Mouse (Mus musculus): ENCODE results near the gene Pygo2.

Gene Pygo2

DNA sequence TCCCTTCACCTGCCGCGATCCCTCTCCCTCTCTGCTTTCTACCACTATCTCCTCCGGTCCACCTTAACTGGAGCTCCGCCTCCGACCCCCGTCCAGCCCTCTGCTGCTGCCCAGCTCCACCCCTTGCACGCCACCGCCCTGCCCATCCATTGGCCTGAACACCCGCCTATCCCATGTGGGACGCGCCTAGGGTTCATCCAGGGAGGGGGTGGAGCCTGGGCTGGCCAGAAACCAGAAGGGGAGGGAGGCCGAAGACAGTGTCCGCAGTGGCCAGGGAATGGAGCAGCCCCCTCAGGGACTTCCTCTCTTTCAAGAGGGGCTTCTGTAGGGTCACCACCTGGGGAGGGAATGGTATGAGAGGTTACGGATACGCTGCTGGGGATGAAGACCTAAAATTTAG lies 36.4 kb upstream of the Pygo2 start:
- DNase-seq, result peak; percentile 98

DNA sequence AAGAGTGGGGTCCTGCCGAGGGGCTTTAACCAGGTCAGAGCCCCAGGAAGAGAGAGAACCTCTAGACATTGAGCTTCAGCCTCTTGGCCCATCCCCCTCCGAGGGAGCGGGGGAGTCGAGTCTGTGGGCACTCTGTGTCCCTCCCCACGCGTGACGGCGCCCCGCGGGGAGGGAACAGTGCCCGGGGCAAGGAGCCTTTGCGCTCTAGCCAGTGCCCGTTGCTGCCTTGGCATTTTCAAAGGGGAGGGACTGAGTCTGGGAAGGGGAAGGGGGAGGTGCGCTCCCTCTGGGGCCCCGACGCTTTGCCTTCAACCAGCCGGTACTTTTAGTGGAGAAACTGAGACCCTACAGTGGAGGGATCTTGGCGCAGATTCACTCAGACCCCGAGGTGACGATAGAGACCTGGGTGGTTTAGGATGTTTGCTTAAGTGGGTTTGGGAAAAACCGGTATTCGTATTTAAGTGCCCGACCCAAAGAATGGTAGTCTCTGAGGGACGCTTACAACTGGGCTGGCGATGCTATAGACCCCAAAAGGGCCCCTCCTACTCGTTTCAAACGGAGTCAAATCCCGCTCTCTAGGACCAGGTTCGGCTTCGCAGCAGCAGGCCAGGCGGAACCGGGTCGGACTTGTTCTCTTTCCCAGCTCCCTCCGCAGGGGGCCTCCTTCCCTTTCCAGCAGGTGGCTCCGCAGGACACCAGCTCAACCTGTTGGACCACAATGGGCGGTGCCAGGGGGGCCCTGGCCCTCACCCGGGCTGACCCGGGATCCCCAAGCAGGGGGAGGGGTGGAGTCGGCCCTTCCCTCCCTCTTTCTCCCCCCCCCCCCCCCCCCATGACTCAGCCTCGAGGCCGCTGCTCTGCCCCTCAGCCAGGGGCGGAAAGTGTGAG lies 35.8 kb upstream of the Pygo2 start, which contains the start of gene Zbtb7b:
Gene Zbtb7b (minus strand): TSS at position 771 of the 888 bp plus-strand sequence.
- DNase-seq, result peak; percentile 77

DNA sequence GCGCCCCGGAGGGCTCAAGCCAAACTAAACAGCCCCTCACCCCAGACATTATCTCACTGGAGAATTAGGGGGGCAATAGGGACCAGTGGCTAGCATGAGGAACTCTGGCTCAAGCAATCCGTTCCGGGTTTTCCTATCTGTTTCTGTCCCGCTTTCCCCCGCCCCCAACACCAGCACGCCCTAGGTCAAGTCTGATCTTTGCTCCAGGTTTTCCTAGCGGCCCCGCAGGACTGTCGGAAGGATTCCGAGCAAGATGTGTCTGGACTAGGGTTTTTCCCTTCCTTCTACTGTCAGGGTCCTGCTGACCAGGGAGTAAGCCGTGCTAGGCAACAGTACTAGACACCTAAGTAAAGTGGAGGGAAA lies 35.1 kb upstream of the Pygo2 start:
- DNase-seq, result peak; percentile 84

DNA sequence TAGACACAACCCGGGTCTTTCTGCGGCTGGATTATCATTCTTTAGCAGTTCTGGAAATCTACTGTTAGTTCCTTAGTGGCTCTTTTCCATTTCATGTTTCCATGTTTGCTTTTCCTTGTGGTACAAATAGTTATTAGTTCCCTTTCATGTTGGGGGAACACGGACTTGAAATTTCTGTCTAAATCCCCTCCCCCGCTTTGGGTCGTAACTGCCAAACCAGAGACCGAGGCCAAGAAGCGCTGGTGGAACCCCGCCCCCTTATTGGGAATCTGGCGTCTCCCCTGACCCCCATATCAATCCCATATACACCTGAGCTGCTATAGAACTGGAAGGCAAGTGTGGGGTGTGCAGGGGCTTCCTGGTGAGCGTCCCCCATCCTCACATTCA lies 34.6 kb upstream of the Pygo2 start:
- no peak for DNase-seq

DNA sequence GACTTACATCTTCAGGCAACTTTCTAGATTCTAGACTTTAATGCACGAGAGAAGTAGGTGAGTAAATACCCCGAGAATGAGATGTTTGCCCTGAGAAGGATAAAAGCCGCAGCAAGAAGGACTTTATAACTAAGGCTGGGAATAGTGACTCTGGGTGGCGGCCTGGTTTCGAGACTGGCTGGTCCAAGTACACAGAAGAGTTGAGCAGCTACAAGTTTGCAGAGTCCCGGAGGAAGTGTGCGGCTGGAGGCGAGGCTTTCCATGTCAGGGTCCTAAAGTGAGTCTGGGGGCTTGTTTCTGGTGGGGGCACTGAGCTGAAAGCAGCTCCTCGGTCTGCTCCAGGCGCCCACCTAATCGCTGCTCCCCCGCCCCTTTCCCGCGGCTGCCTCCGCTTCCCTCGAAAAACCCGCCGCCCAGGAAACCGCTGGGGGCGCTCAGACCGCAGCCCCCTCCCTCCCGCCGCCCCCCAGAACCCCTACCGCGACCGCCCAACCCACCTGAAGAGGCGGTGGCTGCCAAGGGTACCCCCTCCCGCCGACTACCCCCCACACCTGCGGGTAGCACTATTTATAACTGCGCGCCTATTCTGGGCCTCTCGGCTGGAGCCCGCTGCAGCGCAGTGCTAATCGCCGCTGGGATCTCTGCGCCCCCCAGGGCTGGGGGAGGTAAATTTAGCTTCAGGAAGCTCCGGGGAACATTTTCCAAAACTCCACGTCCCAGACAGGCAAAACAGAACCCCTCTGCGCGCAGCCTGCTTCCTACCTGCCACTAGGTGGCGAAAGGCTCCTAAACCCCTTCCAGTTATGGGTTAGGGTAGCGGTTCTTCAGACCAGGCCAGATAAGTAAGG lies 34.0 kb upstream of the Pygo2 start:
- DNase-seq, result peak; percentile 76

DNA sequence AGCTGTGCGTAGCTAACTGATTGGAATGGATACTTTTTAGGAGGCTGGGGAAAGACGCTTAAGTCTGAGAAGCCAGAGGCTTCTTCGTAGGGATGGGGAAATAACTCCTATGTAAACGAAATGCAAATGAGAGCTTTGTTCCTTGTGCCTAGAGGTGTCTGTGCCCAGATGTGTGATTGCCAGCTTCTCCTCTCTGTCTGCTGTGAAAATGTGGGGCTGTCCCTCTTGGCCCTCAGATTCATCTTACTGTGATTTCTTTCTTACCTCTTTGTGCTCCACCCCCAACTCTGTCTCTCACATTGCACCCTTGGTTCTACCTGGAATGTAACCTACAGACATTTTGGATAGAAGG lies 33.4 kb upstream of the Pygo2 start:
- DNase-seq, result no peak

DNA sequence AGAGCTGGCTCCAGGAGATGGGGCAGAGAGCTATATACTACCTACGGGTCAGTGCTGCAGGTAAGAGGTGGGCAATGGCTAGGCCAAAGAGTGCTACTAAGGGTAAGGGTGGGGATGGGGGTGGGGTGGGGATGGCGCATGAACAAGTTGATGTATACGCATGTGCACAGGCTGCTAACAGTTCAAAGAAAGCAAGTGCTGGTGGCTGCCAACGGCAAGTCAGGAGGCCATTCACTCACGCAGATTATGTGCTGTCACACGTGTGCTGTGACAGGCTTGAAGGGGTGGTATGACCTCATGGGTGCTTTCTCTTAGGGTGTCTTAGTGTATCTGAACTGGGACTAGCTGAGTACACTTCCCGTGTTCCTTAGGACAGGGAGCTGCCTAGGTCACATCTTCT lies 28.7 kb upstream of the Pygo2 start:
- DNase-seq, result no peak

DNA sequence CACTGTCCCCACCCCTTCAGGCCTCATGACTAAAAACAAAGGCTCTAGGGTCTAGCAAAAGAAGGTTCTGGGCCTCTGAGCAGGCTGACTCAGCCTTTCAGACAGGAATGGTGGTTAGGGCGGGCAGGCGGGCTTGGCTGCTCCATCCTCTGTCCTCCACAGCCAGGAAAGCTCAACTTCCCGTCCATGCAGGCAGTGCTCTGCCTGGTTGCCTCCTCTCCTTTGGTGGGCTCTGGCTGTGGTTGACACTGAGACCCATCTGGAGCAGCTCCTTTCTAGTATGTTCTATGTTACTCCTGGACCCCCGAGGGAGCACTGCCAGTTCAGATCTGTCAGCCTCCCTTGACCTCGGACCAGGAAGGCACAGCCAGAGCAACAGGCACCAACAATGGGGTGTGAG lies 27.3 kb upstream of the Pygo2 start, which contains the start of gene Lenep:
Gene Lenep (minus strand): TSS at position 101 of the 400 bp plus-strand sequence.
- no peak for DNase-seq

DNA sequence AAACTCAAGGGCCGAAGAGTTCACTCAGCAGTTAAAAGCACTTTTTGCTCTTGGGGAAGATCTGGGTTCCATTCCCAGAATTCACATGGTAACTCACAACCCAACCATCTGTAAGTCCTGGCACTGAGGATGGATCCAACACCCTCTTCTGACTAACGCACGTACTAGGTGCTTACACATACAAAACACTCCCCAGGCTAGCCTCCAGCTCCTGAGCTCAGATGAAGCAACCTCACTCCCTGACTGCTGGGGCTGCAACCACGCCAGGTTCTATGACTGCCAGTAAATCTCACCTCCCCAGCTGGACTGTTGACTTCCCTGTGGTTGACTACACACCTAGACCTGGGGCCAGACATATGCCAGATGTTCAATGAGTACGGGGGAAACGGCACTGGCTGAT lies 23.1 kb upstream of the Pygo2 start:
- DNase-seq, result no peak

DNA sequence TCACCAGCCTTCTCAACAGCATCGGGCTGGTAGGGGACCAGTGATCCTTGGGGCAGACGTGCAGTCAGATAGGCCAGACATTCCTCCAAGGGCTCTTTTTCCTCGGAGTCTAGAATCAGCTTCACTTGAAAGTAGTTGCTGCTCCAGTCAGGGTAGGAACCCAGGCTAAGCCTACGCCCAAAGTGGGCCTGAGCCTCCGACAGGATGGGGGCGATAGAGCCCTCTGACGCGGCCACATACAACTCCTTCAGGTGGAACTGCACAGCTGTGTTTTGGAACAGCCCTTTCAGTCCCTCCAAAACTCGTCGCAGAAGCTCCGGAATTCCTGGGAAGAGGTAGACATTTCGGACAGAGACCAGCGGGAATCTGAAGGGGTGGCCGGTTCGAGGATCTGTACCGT lies 21.6 kb upstream of the Pygo2 start:
- DNase-seq, result no peak

DNA sequence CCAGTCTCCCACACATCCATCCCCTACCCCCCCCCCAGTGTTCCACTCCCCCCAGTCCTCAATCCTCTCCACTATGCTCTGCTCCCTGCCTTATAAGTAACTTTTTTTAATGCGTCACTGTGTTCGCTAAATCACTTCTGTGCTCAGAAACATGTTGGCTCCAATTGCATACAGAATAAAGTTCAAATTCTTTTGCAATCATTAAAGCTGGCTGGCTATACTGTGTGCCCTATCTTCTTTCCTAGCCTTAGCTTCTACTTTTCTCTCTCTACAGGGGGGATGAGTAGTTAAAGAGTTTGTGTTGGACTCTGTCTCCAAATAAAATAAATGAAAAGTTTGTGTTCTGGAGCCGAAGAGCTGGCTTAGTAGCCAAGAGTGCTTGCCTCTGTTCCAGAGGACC lies 20.3 kb upstream of the Pygo2 start:
- DNase-seq, result no peak

DNA sequence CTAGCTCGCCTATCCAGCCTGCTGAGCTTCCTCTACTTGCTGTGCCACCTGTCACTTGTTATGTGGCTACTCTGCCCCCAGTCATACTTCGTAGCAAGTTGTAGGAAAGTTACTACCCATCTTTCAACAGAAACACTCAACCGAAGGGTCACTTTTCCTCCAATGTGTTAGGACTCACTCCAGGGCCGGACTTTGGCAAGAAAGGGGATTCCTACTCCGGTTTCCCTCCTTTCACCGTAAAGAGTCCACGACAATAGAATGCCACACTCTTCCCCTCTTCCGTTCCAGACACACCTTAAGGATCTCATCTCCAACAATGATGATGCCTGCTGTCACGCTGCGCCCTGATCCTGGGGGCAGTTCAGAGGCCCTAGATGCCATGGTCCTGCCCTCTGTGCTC lies 19.1 kb upstream of the Pygo2 start:
- DNase-seq, result no peak

DNA sequence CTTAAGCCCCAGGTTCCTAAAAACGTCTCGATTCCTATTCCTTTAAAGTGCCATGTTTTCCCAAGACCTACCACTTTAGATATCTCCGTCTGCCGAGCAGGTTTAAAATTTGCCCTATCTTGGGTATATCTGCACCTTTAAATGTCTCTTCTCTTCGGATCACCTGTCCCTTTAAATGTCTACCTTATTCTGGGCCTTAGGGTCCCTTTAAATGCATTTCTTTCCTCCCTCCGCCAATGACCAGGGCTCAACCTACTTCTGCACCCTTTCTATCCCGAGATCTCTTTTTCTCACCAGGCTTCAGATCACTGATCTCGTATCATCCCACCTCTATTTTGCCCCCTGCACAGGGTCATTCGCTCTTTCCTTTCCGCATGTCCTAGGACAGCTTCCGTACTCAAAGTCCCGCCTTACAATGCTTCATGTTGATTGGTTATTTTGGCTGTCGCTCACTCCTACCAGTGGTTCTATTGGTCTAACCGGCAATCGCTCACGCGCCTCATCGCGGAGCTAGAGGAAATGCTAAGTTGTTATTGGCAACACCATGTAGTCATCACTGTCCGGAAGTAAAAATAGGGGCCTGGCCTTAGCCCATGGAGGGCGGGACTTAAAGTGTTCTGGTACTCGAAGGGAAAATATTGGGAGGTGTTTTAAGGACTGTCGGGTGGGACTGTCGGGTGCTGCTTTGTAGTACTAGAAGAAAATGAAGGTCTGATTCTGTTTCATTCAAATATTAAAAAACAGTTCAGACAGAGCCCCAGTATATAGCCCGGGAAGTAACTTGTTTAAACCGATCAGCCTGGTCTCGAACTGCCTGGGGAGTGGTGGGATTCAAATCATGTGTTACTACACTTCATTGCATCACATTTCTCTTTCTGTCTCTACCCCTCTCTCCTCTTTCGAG lies 18.3 kb upstream of the Pygo2 start, which contains the start of gene Flad1:
Gene Flad1 (minus strand): TSS at position 381 of the 904 bp plus-strand sequence.
- peak; percentile 96 for DNase-seq

DNA sequence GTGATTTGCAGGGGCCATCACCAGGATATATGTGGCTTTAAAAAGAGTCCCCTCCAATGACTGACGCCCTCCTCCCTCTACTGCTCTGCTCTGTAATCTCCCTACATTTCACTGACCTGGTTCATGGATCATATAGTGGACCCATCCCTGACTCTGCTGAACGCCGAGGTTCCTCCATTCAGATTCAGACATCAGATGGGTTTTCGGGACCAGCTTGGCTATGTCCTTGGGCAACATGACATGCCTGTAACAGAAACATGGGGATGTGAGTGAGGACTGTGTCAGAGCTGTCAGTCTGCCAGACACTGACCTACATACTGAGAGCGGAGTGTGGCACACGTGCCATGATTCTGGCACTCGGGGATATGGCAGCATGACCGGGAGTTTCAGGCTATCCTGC lies 13.9 kb upstream of the Pygo2 start:
- no peak for DNase-seq

DNA sequence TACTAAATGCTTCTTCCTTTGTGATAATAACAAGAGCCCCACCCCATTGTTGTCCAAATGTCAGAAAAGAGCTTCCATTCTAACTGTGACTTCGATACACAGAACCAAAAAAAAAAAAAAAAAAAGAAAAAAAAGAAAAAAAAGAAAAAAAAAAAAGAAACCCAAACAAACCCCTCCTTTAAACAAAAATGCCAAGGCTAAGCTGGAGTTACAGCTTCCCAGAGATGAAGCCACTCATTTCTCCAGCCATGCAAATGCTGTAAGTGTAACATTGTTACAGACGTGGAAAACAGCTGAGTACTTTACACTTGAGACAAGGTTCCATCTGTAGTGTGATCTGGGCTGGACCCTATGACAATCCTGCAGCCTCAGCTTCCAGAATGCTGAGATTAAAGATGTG lies 12.9 kb upstream of the Pygo2 start:
- no peak for DNase-seq

DNA sequence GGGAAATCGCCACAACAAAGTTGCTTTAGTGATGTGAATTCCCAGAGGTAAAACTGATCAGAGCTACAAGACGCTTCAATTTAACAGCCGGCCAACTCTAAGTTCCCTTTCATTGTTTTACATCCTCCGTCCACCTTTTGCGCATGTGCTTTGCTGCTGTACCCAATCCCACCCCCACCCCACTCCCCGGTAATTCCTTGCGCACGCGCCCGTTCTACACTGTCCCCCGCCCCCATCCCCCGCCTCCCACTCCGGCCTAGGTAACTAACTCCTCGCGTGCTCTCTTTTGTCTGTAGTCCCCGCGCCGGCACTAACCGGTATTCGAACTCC lies 12.2 kb upstream of the Pygo2 start:
- no peak for DNase-seq

DNA sequence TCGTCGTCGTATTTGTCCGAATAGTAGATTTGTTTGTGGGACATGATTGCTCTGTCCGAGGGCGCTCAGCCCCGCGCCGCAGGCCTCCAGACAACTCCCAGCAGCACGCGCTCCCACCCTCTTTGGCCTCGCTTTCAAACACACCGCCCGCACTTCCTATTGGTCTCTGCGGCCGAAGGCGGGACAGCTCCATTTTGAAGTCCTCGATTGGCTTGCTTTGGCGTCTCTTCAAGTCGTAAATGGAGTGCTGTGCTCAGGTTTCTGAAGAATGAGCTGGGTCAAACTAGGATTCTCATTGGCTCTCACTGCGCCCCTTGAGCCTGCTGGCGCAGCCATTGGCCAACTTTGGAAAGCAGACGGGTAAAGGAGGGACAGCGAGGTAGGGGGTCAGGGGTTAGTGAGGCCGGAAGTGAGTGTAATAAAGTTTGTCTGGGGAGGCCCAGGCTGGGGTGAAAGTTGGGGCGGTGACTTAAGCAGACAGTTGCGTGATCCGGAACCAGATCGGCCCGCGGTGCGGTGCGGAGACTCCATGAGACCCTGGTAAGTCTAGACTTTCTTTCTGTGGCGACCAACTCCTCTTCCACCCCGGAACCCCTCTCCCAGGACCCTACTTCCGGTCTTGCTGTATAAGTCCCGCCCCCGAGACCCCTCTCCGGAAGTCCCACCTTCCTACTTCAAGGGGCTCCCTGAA lies 11.7 kb upstream of the Pygo2 start, which contains the start of the genes Cks1b and Shc1:
Gene Cks1b (minus strand): TSS at position 214 of the 691 bp plus-strand sequence.
Gene Shc1 (plus strand): TSS at position 274 of the 691 bp plus-strand sequence.
- peak; percentile 95 for DNase-seq

DNA sequence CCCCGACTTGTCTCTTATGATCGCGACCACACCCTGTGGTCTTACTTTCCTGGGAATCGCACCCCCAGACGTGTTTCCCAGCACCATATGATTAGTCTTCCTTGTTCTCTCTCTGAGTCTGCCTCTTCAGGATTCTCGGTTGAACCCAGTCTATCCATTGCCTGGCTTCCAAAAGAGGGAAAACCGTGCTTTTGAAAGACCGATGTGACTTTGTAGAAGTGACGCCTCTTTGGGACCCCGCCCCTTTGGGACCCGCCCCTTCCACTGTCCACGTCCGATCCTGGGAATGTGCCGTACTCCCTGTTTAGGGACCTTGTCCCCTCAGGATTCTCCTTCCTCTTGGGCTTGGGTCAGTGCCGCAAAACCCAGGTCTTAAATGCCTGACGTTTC lies 11.2 kb upstream of the Pygo2 start:
- DNase-seq, result peak; percentile 87

DNA sequence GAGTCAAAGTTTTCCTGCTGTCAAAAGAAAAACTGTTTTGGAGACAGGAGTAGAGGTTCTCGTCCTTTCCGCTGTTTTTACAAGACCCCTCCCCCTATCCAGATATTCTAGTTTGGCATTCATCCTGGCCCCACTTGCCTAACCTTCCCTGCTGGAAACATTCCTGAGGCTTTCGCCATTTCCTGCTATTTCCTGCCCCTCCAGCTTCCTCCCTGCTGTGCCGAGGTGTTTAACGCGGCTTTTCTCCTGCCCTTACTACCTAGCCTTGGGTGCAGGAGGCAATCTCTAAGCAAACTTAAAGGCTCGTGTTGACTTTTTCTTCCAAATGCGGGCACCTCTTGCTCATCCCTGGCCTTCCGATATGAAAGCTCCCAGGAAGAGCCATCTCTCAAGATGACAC lies 10.4 kb upstream of the Pygo2 start:
- peak; percentile 38 for DNase-seq

DNA sequence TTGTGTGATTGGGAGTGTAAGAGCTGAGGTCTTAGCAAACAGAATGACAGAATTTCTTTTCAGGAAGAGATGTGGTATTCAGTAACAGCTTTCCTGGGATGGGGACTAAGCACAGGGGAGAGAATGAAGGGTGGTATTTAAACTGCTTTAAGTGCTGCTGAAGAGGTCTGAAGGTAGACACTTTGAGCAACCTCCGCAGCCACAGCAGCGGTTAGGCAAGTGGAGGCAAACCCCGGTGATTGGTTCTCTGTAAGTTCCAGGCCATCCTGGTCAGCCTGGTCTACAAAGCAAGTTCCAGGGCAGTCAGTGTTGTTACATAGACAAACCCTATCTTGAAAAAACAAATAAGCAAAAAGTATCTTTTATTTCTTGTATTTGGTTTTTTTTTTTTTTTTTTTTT lies 10.0 kb upstream of the Pygo2 start:
- DNase-seq, result no peak

DNA sequence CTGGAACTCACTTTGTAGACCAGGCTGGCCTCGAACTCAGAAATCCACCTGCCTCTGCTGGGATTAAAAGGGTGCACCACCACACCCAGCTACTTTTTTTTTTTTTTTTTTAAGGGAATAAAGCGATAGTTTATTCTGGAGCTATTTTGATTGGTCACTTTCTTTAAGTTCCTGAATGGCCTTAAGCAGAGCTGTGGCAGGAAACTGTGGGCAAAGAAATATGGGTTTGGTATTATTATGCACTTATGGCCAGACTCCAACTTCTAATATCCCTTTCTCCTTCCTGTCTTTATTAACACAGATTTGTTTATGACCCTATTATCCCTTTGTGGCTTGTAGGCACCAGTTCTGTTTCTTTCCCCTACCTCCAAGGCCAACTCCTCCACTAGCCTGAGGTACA lies 9.6 kb upstream of the Pygo2 start:
- no peak for DNase-seq
